Mouse (Mus musculus) cerebellum, adult 2 months (tissue): ENCODE measurements at regions not wholly inside any gene's neighbourhood (a gene's known extent, or its start where the extent isn't known, plus 50 kb on each side); places are given as distances from the start of the nearest gene placed in this dataset.
A peak's percentile ranks its signal among the peaks of the same experiment; 100 is the strongest.

ENCODE experiments used
- DNase-seq, 2 experiments: peaks; one replicate each; pipeline ENCODE4 v3.0.0; 2021
- H3K27ac ChIP-seq: fragments of 200-500 bp; 2 replicates; pipeline ENCODE4 v1.5.1; 2012; ENCODE audit warnings: low read length, control low read depth, inconsistent platforms; ENCODE audit not compliant: insufficient read depth
- H3K27me3 ChIP-seq: fragments of 200-500 bp; 2 replicates; pipeline ENCODE4 v1.6.1; 2012; ENCODE audit warnings: inconsistent platforms, mild to moderate bottlenecking, low read length, moderate library complexity; ENCODE audit not compliant: control insufficient read depth, insufficient read depth
- H3K4me1 ChIP-seq: fragments of 200-500 bp; 2 replicates; pipeline ENCODE4 v1.6.1; 2011; ENCODE audit warnings: low read length; ENCODE audit not compliant: control insufficient read depth, insufficient read depth
- H3K4me3 ChIP-seq: fragments of 200-500 bp; replicated peaks from 2 replicates; pipeline ENCODE3; 2011; ENCODE audit warnings: mild to moderate bottlenecking, low read depth, low read length, control low read depth; ENCODE audit not compliant: insufficient read depth
- CTCF ChIP-seq: fragments of 200-500 bp; IDR thresholded peaks from 2 replicates; pipeline ENCODE4 v1.5.1; 2011; ENCODE audit warnings: low read depth, mild to moderate bottlenecking, control low read depth, low read length, moderate library complexity, borderline replicate concordance; ENCODE audit not compliant: insufficient read depth
- POLR2A ChIP-seq: fragments of 200-500 bp; IDR thresholded peaks from 2 replicates; pipeline ENCODE4 v1.6.1; 2011; ENCODE audit warnings: low read length, control low read depth, borderline replicate concordance; ENCODE audit not compliant: insufficient read depth
- WGBS: fragments of 180-500 bp; shearing (Covaris S2); methylation state at CpG from one replicate; pipeline ENCODE4 v1.1.7; 2018; 5-methylcytosine and 5-hydroxymethylcytosine counted together

DNA sequence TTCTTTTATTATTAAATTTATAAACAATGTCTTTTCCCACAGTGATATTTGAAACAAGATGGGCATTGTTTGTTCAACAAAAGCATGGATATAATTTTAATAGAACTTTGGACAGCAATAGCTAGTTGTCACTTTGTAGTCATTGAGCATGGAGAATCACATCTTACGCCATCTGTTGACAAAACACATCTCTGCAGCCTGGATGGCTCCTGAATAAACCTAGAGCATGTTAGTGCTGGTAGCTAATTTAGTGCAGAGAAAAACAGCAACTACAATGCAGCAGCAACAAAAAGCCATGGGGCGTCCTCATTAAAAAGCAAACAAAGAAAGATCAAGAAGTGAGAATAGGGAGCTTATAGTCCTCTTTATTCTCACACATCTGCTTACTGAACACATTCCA is 900.9 kb upstream of the Cdh7 start:
- no peak overlapping the region for H3K4me3 ChIP-seq
- TF ChIP-seq POLR2A, result no peak
- no peak for TF ChIP-seq CTCF
- DNase-seq, result no peak
- no peak overlapping the region for H3K27ac ChIP-seq
- H3K4me1 ChIP-seq, result no peaks in the 10 kb centered on the region
- WGBS, result 68% methylated on average over 2 of the region's 2 CpGs
- no peaks in the 10 kb centered on the region for H3K27me3 ChIP-seq

GRCm38 (mm10) chr1:109086110-109086509 is 896.1 kb upstream of the Cdh7 start:
- Histone ChIP-seq H3K27me3 (no peaks in the 10 kb centered on the region), H3K4me1 (no peaks in the 10 kb centered on the region), H3K27ac (no peak overlapping the region), H3K4me3 (no peak overlapping the region)
- peak in 1 of 2 experiments; percentile 20 for DNase-seq
- 18% methylated on average over 3 of the region's 3 CpGs for WGBS
- TF ChIP-seq CTCF (no peak), POLR2A (no peak)

DNA sequence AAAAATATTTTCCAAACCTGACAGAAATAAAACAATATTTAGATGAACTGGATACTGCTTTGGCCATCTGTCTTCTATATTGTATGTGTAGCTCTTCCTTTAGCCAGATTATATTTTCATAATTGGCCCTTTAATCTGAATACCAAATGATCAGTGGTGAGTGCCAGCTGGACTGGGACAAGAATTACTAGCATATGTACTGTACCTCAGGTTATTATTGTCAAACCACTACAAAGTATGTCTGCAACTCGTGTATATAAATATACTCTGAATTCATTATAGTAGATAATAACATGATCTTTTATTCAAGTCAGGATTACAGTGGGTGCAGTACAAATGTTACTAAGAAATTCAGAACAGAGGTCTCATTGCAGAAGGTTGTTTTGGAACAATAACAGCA is 877.2 kb upstream of the Cdh7 start:
- WGBS, result 6% methylated on average over 1 of the region's 1 CpGs
- H3K4me3 ChIP-seq, result no peak overlapping the region
- H3K27ac ChIP-seq, result no peak overlapping the region
- peak in 1 of 2 experiments; percentile 50 for DNase-seq
- H3K4me1 ChIP-seq, result no peaks in the 10 kb centered on the region
- H3K27me3 ChIP-seq, result no peaks in the 10 kb centered on the region
- TF ChIP-seq CTCF, result no peak
- no peak for TF ChIP-seq POLR2A
